Mouse (Mus musculus) small intestine, adult 2 months (tissue): ENCODE data around the gene Rcl1. TPM values are rescaled to one million over a fixed set of nuclear protein-coding genes. Genes with fewer than 3 reads are reported as not detected.

ENCODE experiments used
- H3K27ac ChIP-seq: fragments of 200-500 bp; 2 replicates; pipeline ENCODE4 v1.5.1; 2012; ENCODE audit warnings: low read depth, low read length, control low read depth, inconsistent platforms; ENCODE audit not compliant: insufficient read depth
- H3K27me3 ChIP-seq: fragments of 200-500 bp; 2 replicates; pipeline ENCODE4 v1.6.1; 2012; ENCODE audit warnings: mild to moderate bottlenecking, moderate library complexity, low read length, inconsistent platforms; ENCODE audit not compliant: control insufficient read depth, insufficient read depth
- H3K36me3 ChIP-seq: fragments of 200-500 bp; 2 replicates; pipeline ENCODE4 v1.6.1; 2012; ENCODE audit warnings: mild to moderate bottlenecking, low read length, control low read depth, inconsistent platforms; ENCODE audit not compliant: control insufficient read depth, insufficient read depth
- H3K4me1 ChIP-seq: fragments of 200-500 bp; 2 replicates; pipeline ENCODE4 v1.6.1; 2012; ENCODE audit warnings: low read length, inconsistent platforms, mixed read lengths; ENCODE audit not compliant: control insufficient read depth, insufficient read depth, insufficient read length
- H3K4me3 ChIP-seq: fragments of 200-500 bp; 2 replicates; pipeline ENCODE4 v1.5.1; 2012; ENCODE audit warnings: low read depth, mild to moderate bottlenecking, control low read depth, inconsistent platforms, low read length, moderate library complexity
- CTCF ChIP-seq: fragments of 200-500 bp; IDR thresholded peaks from 2 replicates; pipeline ENCODE4 v1.5.1; 2012; ENCODE audit warnings: low read depth, mild to moderate bottlenecking, control low read depth, inconsistent platforms, low read length, moderate library complexity, mixed read lengths; ENCODE audit not compliant: insufficient replicate concordance, insufficient read length; ENCODE audit errors: extremely low read depth
- POLR2A ChIP-seq: fragments of 200-500 bp; IDR thresholded peaks from 2 replicates; pipeline ENCODE4 v1.6.1; 2012; ENCODE audit warnings: low read depth, mild to moderate bottlenecking, control low read depth, inconsistent platforms, low read length, moderate library complexity
- WGBS: fragments of 180-500 bp; shearing (Covaris S2); methylation state at CpG from one replicate; pipeline ENCODE4 v1.1.7; 2018; 5-methylcytosine and 5-hydroxymethylcytosine counted together
- polyA plus RNA-seq: library from polyadenylated mRNA; depleted of rRNA; stranded (reverse); fragments of >200 nt; gene quantifications from 2 replicates; pipeline ENCODE4 v1.2.3, GENCODE M21; 2012

The Rcl1 gene
- polyA plus RNA-seq, 1 experiment: 9.9 TPM

DNA sequence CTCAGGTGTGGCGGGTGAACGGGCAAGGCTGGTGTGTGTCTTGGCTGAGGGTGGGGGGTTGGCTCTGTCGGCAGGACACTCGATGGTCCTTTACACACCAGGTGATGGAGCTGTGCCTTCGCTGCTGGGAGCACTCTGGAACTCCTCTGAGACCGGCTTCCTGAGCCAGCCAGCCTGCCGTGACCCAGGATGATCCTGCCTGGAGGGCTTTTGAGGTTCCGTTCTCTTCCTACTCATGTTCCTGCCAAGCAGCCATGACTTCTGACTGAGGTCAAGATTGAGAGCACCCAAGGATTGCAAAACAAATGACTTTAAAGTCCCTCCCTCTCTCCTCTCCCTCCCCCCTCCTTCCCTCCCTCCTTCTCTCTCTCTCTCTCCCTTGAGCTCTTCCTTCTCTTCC is 11.5 kb downstream of the Rcl1 start:
- no peak overlapping the region for H3K27ac ChIP-seq
- H3K36me3 ChIP-seq: peaks cover 3% of the 10 kb centered on the region; the same call in 1 of the 2 replicates
- H3K4me1 ChIP-seq: no peaks in the 10 kb centered on the region
- H3K27me3 ChIP-seq: no peaks in the 10 kb centered on the region
- H3K4me3 ChIP-seq: no peak overlapping the region
- TF ChIP-seq CTCF: no peak
- TF ChIP-seq POLR2A: no peak
- WGBS: 75% methylated on average over 8 of the region's 8 CpGs

DNA sequence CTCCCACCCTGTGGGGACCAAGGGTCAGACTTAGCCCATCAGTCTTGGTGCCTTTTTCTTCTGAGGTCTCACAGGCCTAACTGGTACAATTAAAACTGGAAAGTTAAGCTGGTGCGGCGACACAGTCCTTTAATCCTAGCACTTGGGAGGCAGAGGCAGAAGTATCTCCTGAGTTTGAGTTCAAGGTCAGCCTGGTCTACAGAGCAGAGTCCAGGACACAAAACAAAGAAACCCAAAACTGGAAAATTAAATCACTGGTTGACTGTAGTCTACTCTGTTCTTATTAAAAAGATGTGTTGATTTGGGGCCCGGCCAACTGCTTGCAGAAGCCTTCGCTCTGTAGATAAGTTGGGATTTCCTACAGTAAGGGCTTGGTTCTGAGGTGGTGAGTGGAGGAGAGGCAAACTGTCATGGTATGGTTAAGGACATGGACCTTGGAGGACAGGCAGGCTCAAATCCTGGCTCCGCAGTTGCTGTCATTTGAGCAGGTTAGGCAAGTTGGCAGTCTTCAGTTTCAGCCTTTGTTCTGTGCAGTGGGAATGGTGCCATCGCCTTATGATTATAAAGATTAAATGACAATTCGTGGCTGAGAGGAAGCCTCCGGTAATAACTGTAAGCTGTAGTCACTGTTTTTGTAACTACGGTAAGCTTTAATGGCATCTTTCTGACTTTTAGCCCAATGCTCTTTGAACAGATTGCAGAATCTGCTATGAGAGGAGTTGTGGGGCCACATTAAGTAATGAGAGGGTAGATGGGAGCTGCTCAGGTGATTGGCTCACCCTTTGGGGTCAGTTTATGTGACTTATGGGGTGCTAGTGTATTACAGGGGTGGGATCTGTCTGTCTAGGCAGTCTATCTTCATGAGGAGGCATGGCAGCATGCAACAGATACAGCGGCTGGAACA is 12.8 kb downstream of the Rcl1 start:
- Histone ChIP-seq H3K27me3 (no peaks in the 10 kb centered on the region), H3K27ac (no peak overlapping the region), H3K4me1 (no peaks in the 10 kb centered on the region), H3K36me3 (peaks cover 11% of the 10 kb centered on the region), H3K4me3 (no peak overlapping the region)
- WGBS: 88% methylated on average over 10 of the region's 10 CpGs
- no peak for TF ChIP-seq CTCF
- no peak for TF ChIP-seq POLR2A

- TF ChIP-seq POLR2A (no peak), CTCF (no peak)
- H3K27ac ChIP-seq: no peak overlapping the region
- 95% methylated on average over 6 of the region's 6 CpGs for whole genome bisulfite sequencing
Observed at GRCm38 (mm10) chr19:29116796-29117195, 15.6 kb downstream of the Rcl1 start.

DNA sequence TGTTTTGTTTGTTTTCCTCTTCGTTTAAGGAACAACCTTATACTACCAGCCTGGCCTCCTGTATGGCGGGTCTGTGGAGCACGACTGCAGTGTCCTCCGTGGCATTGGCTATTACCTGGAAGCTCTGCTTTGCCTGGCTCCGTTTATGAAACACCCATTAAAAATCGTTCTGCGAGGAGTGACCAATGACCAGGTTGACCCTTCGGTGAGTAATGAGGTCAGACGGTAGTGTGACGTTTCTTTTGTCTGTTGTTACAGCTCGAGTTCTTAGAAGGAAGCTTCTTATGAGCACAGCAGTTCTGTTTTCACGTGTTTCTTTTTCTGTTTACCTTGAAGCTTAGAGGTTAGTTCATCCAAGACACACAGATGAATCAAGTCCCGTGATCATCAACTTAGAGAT is 17.0 kb downstream of the Rcl1 start:
- H3K36me3 ChIP-seq: peaks cover 24% of the 10 kb centered on the region
- TF ChIP-seq POLR2A: no peak
- TF ChIP-seq CTCF: no peak
- no peak overlapping the region for H3K27ac ChIP-seq
- no peaks in the 10 kb centered on the region for H3K4me1 ChIP-seq
- no peak overlapping the region for H3K4me3 ChIP-seq
- WGBS: 90% methylated on average over 13 of the region's 13 CpGs
- no peaks in the 10 kb centered on the region for H3K27me3 ChIP-seq

More at GRCm38 (mm10) chr19:29116796-29117195, 15.6 kb downstream of the Rcl1 start:
- Histone ChIP-seq H3K4me3 (no peak overlapping the region), H3K4me1 (no peaks in the 10 kb centered on the region), H3K36me3 (peaks cover 18% of the 10 kb centered on the region), H3K27me3 (no peaks in the 10 kb centered on the region)

DNA sequence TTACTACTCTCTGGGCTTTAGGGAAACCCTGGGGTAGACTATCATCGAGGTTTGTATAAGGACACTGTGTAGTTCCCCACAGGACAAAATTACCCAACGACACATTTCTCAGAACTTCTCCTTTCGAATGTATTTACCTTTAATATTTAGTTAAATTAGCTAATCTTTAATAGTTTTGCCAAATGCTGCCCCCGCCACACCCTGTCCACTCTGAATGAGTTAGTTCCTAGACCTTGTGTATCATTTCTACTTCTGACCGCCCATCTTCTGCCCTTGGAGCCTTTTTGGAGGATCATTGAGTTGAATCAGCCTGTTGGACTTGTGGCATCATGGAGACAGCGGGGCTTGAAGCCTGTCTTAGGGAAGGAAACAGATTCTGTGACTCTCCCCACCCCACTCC is 19.1 kb downstream of the Rcl1 start:
- Histone ChIP-seq H3K4me3 (no peak overlapping the region), H3K27ac (no peak overlapping the region), H3K4me1 (no peaks in the 10 kb centered on the region), H3K27me3 (no peaks in the 10 kb centered on the region), H3K36me3 (peaks cover 22% of the 10 kb centered on the region)
- WGBS: 95% methylated on average over 6 of the region's 6 CpGs
- no peak for TF ChIP-seq POLR2A
- no peak for TF ChIP-seq CTCF

GRCm38 (mm10) chr19:29121394-29121793 is 20.2 kb downstream of the Rcl1 start:
- H3K4me1 ChIP-seq: no peaks in the 10 kb centered on the region
- 91% methylated on average over 9 of the region's 9 CpGs for WGBS
- H3K4me3 ChIP-seq: no peak overlapping the region
- H3K27me3 ChIP-seq: no peaks in the 10 kb centered on the region
- H3K27ac ChIP-seq: no peak overlapping the region
- peaks cover 20% of the 10 kb centered on the region for H3K36me3 ChIP-seq
- TF ChIP-seq CTCF: no peak
- TF ChIP-seq POLR2A: no peak

DNA sequence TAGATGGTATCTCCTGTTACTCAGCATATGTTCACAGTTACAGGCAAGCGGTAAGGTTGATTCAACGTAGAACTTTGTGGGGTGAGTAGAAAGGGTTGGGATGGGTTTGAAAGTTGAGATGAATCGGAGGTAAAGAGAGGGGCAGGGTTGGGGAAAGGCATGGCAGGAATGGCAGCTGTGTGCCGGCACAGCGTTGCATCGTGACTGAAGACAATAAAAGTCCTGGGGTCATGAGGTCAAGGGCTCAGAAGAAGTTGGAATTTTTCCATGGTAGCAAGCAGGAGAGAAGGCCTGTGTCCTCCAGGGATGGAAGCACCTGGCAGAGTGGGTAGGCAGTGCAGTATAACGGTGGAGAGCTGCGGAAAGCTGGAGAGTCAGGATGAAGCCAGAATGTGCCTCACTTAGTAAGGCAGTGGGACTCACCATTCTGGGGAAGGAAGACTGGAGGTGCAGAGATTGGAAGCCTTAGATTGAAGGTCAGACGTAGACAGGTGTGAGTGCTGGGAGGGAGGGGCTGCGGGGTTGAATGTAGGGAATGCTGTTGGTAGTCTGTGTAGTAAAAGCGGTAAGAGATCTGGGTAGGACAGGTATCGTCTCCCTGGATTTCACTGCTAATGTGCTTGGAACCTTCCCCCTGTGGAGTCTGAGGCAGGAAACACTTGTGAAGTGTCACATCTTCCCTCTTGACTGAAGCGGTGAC is 23.9 kb downstream of the Rcl1 start:
- no peaks in the 10 kb centered on the region for H3K27me3 ChIP-seq
- no peak overlapping the region for H3K27ac ChIP-seq
- WGBS: 87% methylated on average over 13 of the region's 13 CpGs
- H3K4me3 ChIP-seq: no peak overlapping the region
- H3K36me3 ChIP-seq: peaks cover 21% of the 10 kb centered on the region
- H3K4me1 ChIP-seq: no peaks in the 10 kb centered on the region
- TF ChIP-seq POLR2A (no peak), CTCF (no peak)
